Mouse (Mus musculus): ENCODE measurements at regions not wholly inside any gene's neighbourhood (a gene's known extent, or its start where the extent isn't known, plus 50 kb on each side); places are given as distances from the start of the nearest gene placed in this dataset.

DNA sequence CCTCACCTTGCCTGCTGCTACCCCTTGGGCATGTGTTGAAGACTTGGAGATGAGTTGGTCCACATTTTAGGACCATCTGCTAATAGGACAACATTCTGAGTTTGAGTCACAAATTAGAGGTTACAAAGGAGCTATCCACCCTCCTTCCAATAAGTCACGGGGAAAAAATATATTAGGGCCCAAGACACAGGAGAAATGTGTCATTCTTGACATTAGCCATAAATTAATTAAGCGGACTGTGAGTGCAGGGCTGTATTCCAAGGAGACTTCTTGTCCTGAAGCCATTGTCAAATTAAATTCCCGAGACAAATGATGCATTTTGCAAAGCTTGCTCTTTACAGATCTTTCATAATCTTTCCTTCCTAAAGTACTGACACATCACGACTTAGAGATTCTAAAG is 79.2 kb downstream of the 1700020N01Rik start:
- WGBS, result 75% methylated on average over 4 of the region's 4 CpGs
- H3K27ac ChIP-seq (ENCODE audit: low read length), result no peak overlapping the region
- H3K36me3 ChIP-seq (ENCODE audit: insufficient read depth, low read length), result no peaks in the 10 kb centered on the region

DNA sequence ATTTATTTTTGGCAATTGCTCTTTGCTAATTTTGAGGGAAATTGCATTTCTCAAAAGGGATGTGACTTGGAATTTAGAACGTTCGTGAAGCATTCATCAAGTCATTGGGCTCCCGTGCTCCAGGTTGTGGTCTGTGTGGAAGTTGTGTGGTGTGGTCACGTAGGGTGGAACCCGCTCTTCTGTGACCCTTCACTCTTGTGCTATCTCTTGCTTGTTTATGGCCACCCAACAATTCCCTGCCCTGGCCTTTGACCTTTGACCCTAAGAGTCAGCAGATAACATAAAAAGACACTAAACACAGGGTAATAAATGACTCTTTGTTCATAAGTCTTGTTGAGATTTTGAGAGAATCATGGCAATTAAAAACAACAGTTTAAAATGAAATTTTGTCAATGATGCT is 79.7 kb downstream of the 1700020N01Rik start:
- no peak overlapping the region for H3K9ac ChIP-seq (replicated peaks; ENCODE audit: low read depth)
- WGBS, result 85% methylated on average over 5 of the region's 5 CpGs
- no peaks in the 10 kb centered on the region for H3K36me3 ChIP-seq (ENCODE audit: insufficient read depth, low read length)
- H3K4me1 ChIP-seq (ENCODE audit: insufficient read depth, low read depth, low read length), result no peaks in the 10 kb centered on the region
- no peaks in the 10 kb centered on the region for H3K27me3 ChIP-seq (replicated peaks; ENCODE audit: insufficient read depth, low read length)
- DNase-seq (ENCODE audit: low spot score) (no peak), ATAC-seq (no peak)
- H3K4me3 ChIP-seq (ENCODE audit: low read depth, low read length), result no peak overlapping the region
- TF ChIP-seq CTCF (IDR thresholded peaks at IDR 0.05) (no peak), EP300 (IDR thresholded peaks at IDR 0.05) (no peak)
- H3K9me3 ChIP-seq (ENCODE audit: low read length), result no peaks in the 10 kb centered on the region
- H3K27ac ChIP-seq (ENCODE audit: low read length), result no peak overlapping the region
- H3K4me2 ChIP-seq (replicated peaks; ENCODE audit: low read depth, low read length), result no peak overlapping the region

More for the DNA sequence above, 79.2 kb downstream of the 1700020N01Rik start:
- H3K9ac ChIP-seq (replicated peaks; ENCODE audit: low read depth), result no peak overlapping the region
- TF ChIP-seq EP300 (IDR thresholded peaks at IDR 0.05), result no peak
- no peak for TF ChIP-seq CTCF (IDR thresholded peaks at IDR 0.05)
- no peaks in the 10 kb centered on the region for H3K27me3 ChIP-seq (replicated peaks; ENCODE audit: insufficient read depth, low read length)
- H3K9me3 ChIP-seq (ENCODE audit: low read length), result no peaks in the 10 kb centered on the region
- DNase-seq (ENCODE audit: low spot score), result no peak
- no peaks in the 10 kb centered on the region for H3K4me1 ChIP-seq (ENCODE audit: insufficient read depth, low read depth, low read length)
- no peak overlapping the region for H3K4me3 ChIP-seq (ENCODE audit: low read depth, low read length)
- no peak overlapping the region for H3K4me2 ChIP-seq (replicated peaks; ENCODE audit: low read depth, low read length)
- ATAC-seq, result no peak

DNA sequence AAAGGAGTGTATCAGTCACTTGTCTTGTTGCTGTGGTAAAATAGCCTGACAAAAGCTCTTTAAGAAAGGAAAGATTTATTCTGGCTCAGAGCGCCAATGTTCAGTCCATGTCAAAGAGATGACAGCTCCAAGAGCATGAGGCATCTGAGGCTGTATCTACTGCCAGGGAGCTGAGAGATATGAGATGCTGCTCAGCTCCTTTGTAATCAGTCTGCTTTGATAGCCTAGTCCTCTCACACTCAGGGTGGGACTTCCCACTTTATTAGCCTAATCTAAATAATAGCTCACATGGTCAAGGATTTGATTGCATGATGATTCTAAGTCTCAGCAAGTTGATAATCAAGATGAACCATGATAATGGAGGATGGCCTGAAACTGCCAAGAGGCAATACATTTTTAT is 80.9 kb downstream of the 1700020N01Rik start:
- Histone ChIP-seq H3K4me2 (replicated peaks; ENCODE audit: low read depth, low read length) (no peak overlapping the region), H3K27me3 (replicated peaks; ENCODE audit: insufficient read depth, low read length) (no peaks in the 10 kb centered on the region), H3K27ac (ENCODE audit: low read length) (no peak overlapping the region), H3K9ac (replicated peaks; ENCODE audit: low read depth) (no peak overlapping the region), H3K9me3 (ENCODE audit: low read length) (no peaks in the 10 kb centered on the region), H3K36me3 (ENCODE audit: insufficient read depth, low read length) (no peaks in the 10 kb centered on the region), H3K4me1 (ENCODE audit: insufficient read depth, low read depth, low read length) (no peaks in the 10 kb centered on the region), H3K4me3 (ENCODE audit: low read depth, low read length) (no peak overlapping the region)
- WGBS, result 83% methylated on average over 1 of the region's 1 CpGs
- ATAC-seq, result no peak
- TF ChIP-seq CTCF (IDR thresholded peaks at IDR 0.05) (no peak), EP300 (IDR thresholded peaks at IDR 0.05) (no peak)
- DNase-seq (ENCODE audit: low spot score), result no peak

DNA sequence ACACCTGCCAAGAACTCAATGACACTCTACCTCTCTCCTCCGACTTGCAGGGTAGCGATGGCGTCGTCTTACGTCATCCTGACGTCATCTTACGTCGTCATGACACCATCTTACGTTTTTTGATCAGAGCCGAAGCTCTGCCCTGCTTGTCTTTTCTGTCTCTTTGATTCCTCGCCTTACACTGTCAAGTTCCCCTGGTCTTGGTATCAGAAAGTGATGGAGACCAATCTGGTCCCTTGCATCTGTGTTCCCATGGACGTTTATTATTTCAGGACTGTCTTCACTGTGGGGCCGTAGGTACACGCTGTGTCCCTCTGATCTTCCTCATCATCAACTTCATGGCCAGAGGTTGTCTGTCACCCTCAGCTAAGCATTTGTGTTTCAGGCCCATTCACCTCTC is 82.8 kb downstream of the 1700020N01Rik start:
- no peaks in the 10 kb centered on the region for H3K36me3 ChIP-seq (ENCODE audit: insufficient read depth, low read length)
- WGBS, result 84% methylated on average over 14 of the region's 14 CpGs
- DNase-seq (ENCODE audit: low spot score), result no peak

DNA sequence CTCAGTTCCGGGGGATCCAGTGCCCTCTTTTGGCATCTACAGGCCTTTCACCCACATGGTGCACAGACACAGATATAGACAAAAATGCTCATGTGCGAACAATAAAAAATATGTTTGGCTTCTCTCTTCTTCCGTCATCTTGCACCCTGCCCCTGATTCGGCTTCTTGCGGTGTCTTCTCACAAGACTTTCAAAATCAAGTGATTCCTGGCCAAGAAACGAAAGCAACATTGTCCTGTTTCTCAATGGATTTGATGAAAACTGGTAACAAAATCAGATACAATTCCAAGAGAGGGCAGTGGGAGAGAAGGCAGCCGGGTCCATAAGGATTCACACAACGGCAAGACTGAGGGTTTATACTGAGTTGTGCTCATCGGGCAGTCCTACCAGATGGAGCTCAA is 85.0 kb downstream of the 1700020N01Rik start:
- 88% methylated on average over 9 of the region's 9 CpGs for WGBS
- Histone ChIP-seq H3K36me3 (ENCODE audit: insufficient read depth, low read length) (no peaks in the 10 kb centered on the region), H3K27ac (ENCODE audit: low read length) (peak overlapping the region; percentile 39; the same call in 1 of the 2 replicates), H3K9ac (replicated peaks; ENCODE audit: low read depth) (no peak overlapping the region), H3K4me3 (ENCODE audit: low read depth, low read length) (no peak overlapping the region), H3K4me2 (replicated peaks; ENCODE audit: low read depth, low read length) (no peak overlapping the region), H3K9me3 (ENCODE audit: low read length) (no peaks in the 10 kb centered on the region), H3K27me3 (replicated peaks; ENCODE audit: insufficient read depth, low read length) (no peaks in the 10 kb centered on the region), H3K4me1 (ENCODE audit: insufficient read depth, low read depth, low read length) (no peaks in the 10 kb centered on the region)
- DNase-seq (ENCODE audit: low spot score), result no peak
- TF ChIP-seq EP300 (IDR thresholded peaks at IDR 0.05), result no peak
- no peak for ATAC-seq

More for the DNA sequence above, 82.8 kb downstream of the 1700020N01Rik start:
- no peak for ATAC-seq
- Histone ChIP-seq H3K27me3 (replicated peaks; ENCODE audit: insufficient read depth, low read length) (no peaks in the 10 kb centered on the region), H3K27ac (ENCODE audit: low read length) (no peak overlapping the region), H3K4me3 (ENCODE audit: low read depth, low read length) (no peak overlapping the region), H3K4me2 (replicated peaks; ENCODE audit: low read depth, low read length) (no peak overlapping the region), H3K4me1 (ENCODE audit: insufficient read depth, low read depth, low read length) (no peaks in the 10 kb centered on the region), H3K9ac (replicated peaks; ENCODE audit: low read depth) (no peak overlapping the region), H3K9me3 (ENCODE audit: low read length) (no peaks in the 10 kb centered on the region)
- TF ChIP-seq EP300 (IDR thresholded peaks at IDR 0.05), result no peak

DNA sequence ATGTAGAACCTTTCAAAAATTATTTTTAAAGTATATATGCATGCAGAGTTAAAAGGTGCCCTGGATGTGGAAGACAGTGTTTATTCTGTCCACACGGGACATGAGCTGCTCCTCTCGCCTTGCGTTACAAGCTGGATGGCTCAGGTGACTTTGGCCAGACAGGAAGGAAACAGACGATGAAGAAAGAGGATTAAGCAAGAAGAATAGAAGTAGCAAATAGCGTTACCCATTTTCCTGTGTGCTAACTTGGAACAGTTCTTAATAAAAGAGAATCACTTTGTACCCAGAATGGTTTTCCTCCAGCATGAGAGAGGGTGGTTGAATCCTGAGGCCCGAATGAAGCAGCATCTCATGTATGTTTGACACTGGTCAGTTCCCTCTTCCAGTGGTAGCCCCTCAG is 85.4 kb downstream of the 1700020N01Rik start:
- H3K4me1 ChIP-seq (ENCODE audit: insufficient read depth, low read depth, low read length), result no peaks in the 10 kb centered on the region
- WGBS, result 71% methylated on average over 6 of the region's 6 CpGs

More for the DNA sequence above, 85.4 kb downstream of the 1700020N01Rik start:
- no peak overlapping the region for H3K4me2 ChIP-seq (replicated peaks; ENCODE audit: low read depth, low read length)
- H3K9ac ChIP-seq (replicated peaks; ENCODE audit: low read depth), result no peak overlapping the region
- ATAC-seq (no peak), DNase-seq (ENCODE audit: low spot score) (no peak)
- no peaks in the 10 kb centered on the region for H3K36me3 ChIP-seq (ENCODE audit: insufficient read depth, low read length)
- H3K27ac ChIP-seq (ENCODE audit: low read length), result peak overlapping the region; percentile 39; the same call in 1 of the 2 replicates
- no peaks in the 10 kb centered on the region for H3K27me3 ChIP-seq (replicated peaks; ENCODE audit: insufficient read depth, low read length)
- H3K9me3 ChIP-seq (ENCODE audit: low read length), result no peaks in the 10 kb centered on the region
- no peak overlapping the region for H3K4me3 ChIP-seq (ENCODE audit: low read depth, low read length)
- TF ChIP-seq CTCF (IDR thresholded peaks at IDR 0.05), result no peak
- TF ChIP-seq EP300 (IDR thresholded peaks at IDR 0.05), result no peak

Measured in lung, postnatal 0 days (tissue).